8 mouse cellular contexts compared by ENCODE assay signal in genomic region chr7:68749919-68750318, GRCm38 (mm10). TPM values are rescaled to one million over a fixed set of nuclear protein-coding genes. Genes with fewer than 3 reads are reported as not detected.
DNase-seq lines count a peak whose midpoint lies in the region; ATAC-seq lines count a peak whose summit lies in the region.

No protein-coding gene starts in this region.

- H3K27ac ChIP-seq in embryonic facial prominence, embryonic 11.5 days (replicated peaks; ENCODE audit: low read depth, low read length): no peak overlapping the region
- H3K27ac ChIP-seq in hindbrain, embryonic 12.5 days: no peak overlapping the region

- no peaks in the 10 kb centered on the region for H3K36me3 ChIP-seq in embryonic facial prominence, embryonic 11.5 days (replicated peaks; ENCODE audit: control insufficient read depth, insufficient read depth, low read depth, low read length)
- no peaks in the 10 kb centered on the region for H3K36me3 ChIP-seq in hindbrain, embryonic 12.5 days

- no peak for ATAC-seq in embryonic facial prominence, embryonic 11.5 days (replicated peaks; ENCODE audit: insufficient number of reproducible peaks, low FRiP score, low TSS enrichment, low read depth)
- ATAC-seq in hindbrain, embryonic 12.5 days (ENCODE audit: low FRiP score): no peak

- WGBS in embryonic facial prominence, embryonic 11.5 days: 75% methylated on average over 8 of the region's 8 CpGs
- WGBS in hindbrain, embryonic 12.5 days: 77% methylated on average over 8 of the region's 8 CpGs

- H3K27me3 ChIP-seq in embryonic facial prominence, embryonic 11.5 days (ENCODE audit: control insufficient read depth, insufficient read depth, low read length): no peaks in the 10 kb centered on the region
- no peaks in the 10 kb centered on the region for H3K27me3 ChIP-seq in hindbrain, embryonic 12.5 days

- DNase-seq in heart, adult 11 months: peak; percentile 87
- no peak for DNase-seq in heart, postnatal 10 days
- DNase-seq in embryonic facial prominence, embryonic 11.5 days (ENCODE audit: low spot score): no peak
- DNase-seq in lung, postnatal 36 days: peak; percentile 65
- no peak for DNase-seq in ovary, postnatal 36 days (ENCODE audit: low spot score)
- DNase-seq in adrenal gland, postnatal 10 days: no peak
- DNase-seq in adrenal gland, postnatal 25 days: no peak

- no peak overlapping the region for H3K9ac ChIP-seq in embryonic facial prominence, embryonic 11.5 days (replicated peaks; ENCODE audit: low read length)
- no peak overlapping the region for H3K9ac ChIP-seq in hindbrain, embryonic 12.5 days

- H3K4me3 ChIP-seq in embryonic facial prominence, embryonic 11.5 days (ENCODE audit: low read depth, low read length): no peak overlapping the region
- H3K4me3 ChIP-seq in hindbrain, embryonic 12.5 days: 0 out of 2 replicates have a peak overlapping the region, but pooled peaks have one; percentile 12

- intact Hi-C loops in heart, postnatal 10 days (cut with DNase I): loop anchor here (2.0 to 5.0 kb wide), 3 partner anchors 33 to 72 kb away; no protein-coding TSS in a partner anchor

- no peaks in the 10 kb centered on the region for H3K4me1 ChIP-seq in embryonic facial prominence, embryonic 11.5 days (ENCODE audit: control insufficient read depth, insufficient read depth, low read length)
- peaks cover 26% of the 10 kb centered on the region for H3K4me1 ChIP-seq in hindbrain, embryonic 12.5 days

- H3K9me3 ChIP-seq in embryonic facial prominence, embryonic 11.5 days (replicated peaks; ENCODE audit: control insufficient read depth, low read length): no peaks in the 10 kb centered on the region
- no peaks in the 10 kb centered on the region for H3K9me3 ChIP-seq in hindbrain, embryonic 12.5 days (replicated peaks)

- peak overlapping the region; percentile 22; the same call in 1 of the 2 replicates for H3K4me2 ChIP-seq in embryonic facial prominence, embryonic 11.5 days (ENCODE audit: low read depth, low read length)
- peak overlapping the region; percentile 42 for H3K4me2 ChIP-seq in hindbrain, embryonic 12.5 days (replicated peaks)

RNA-seq across cellular contexts. Expression of gene Arrdc4, which starts 0.9 kb away (rescaled TPM):
- 10 to 100 TPM; 18.8 to 22.9 TPM for total RNA-seq in heart, postnatal 10 days (2021)
- 20.8 and 21.1 TPM in 2 replicates for polyA plus RNA-seq in embryonic facial prominence, embryonic 11.5 days (2014; fragmentation: Nextera tagmentation; extraction: Ambion mirVana)
- 29.5 and 29.8 TPM in 2 replicates for polyA plus RNA-seq in hindbrain, embryonic 12.5 days (2016; fragmentation: Nextera tagmentation; extraction: Ambion mirVana)
- 10 to 100 TPM; 20.1 to 25.6 TPM for total RNA-seq in adrenal gland, postnatal 10 days (2021)
- total RNA-seq in adrenal gland, postnatal 25 days (2021): 14.6 and 18.5 TPM in 2 replicates

Comparison
In these comparisons a context has a peak if more than half of its experiments do, and no peak if none do; other contexts are left out.
1. DNase-seq: peak in heart, adult 11 months (single experiment) and lung, postnatal 36 days (single experiment); none in heart, postnatal 10 days (0 of 2), embryonic facial prominence, embryonic 11.5 days (single experiment), ovary, postnatal 36 days (single experiment), adrenal gland, postnatal 10 days (single experiment) and adrenal gland, postnatal 25 days (single experiment).